Mouse (Mus musculus) lung, adult 2 months (tissue): Measurements from ENCODE around the gene Ran. TPM values are rescaled to one million over a fixed set of nuclear protein-coding genes. Genes with fewer than 3 reads are reported as not detected.

ENCODE experiments used
- DNase-seq: peaks from one replicate; pipeline ENCODE4 v3.0.0; 2022
- H3K4me1 ChIP-seq: fragments of 200-500 bp; 2 replicates; pipeline ENCODE4 v1.6.1; 2011; ENCODE audit warnings: low read length; ENCODE audit not compliant: control insufficient read depth, insufficient read depth
- H3K4me3 ChIP-seq: fragments of 200-500 bp; replicated peaks from 2 replicates; pipeline ENCODE3; 2011; ENCODE audit warnings: low read depth, mild to moderate bottlenecking, control low read depth, low read length; ENCODE audit errors: extremely low read depth
- CTCF ChIP-seq: fragments of 200-500 bp; IDR thresholded peaks from 2 replicates; pipeline ENCODE4 v1.5.1; 2011; ENCODE audit warnings: mild to moderate bottlenecking, low read length, control low read depth; ENCODE audit not compliant: insufficient read depth
- POLR2A ChIP-seq: fragments of 200-500 bp; IDR thresholded peaks from 2 replicates; pipeline ENCODE4 v1.6.1; 2011; ENCODE audit warnings: low read depth, mild to moderate bottlenecking, control low read depth, low read length, borderline replicate concordance; ENCODE audit errors: extremely low read depth
- WGBS: fragments of 180-500 bp; shearing (Covaris S2); methylation state at CpG from one replicate; pipeline ENCODE4 v1.1.7; 2018; 5-methylcytosine and 5-hydroxymethylcytosine counted together
- polyA plus RNA-seq: library from polyadenylated mRNA; depleted of rRNA; stranded (reverse); fragments of >200 nt; gene quantifications from 2 replicates; pipeline ENCODE4 v1.2.3, GENCODE M21; 2012

Ran gene
- polyA plus RNA-seq, 1 experiment = 43.2 TPM

- no peaks in the 10 kb centered on the region for H3K4me1 ChIP-seq
- DNase-seq = no peak
- WGBS = 76% methylated on average over 5 of the region's 5 CpGs
- no peak overlapping the region for H3K4me3 ChIP-seq
- TF ChIP-seq CTCF = no peak
Measured at GRCm38 (mm10) chr5:129029131-129029723, 9.4 kb downstream of the Ran start.

DNA sequence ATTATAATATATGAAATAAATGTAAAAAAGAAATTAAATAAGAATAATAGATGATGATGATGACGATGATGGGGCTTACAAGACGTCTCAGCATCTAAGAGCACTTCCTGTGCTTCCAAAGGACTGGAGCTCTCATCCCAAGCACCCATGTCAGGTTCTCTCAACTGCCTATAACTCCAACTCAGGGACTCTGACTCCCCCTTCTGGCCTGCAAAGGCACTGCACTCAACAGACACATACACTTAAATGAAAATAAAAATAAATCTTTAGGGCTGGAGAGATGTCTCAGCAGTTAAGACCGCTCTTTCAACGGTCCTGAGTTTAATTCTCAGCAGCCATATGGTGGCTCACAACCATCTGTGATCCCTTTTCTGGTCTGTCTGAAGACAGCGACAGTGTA, 16.8 kb downstream of the Ran start:
- no peak for DNase-seq
- TF ChIP-seq POLR2A = no peak
- no peak for TF ChIP-seq CTCF
- 89% methylated on average over 5 of the region's 5 CpGs for WGBS
- Histone ChIP-seq H3K4me1 (no peaks in the 10 kb centered on the region), H3K4me3 (no peak overlapping the region)

DNA sequence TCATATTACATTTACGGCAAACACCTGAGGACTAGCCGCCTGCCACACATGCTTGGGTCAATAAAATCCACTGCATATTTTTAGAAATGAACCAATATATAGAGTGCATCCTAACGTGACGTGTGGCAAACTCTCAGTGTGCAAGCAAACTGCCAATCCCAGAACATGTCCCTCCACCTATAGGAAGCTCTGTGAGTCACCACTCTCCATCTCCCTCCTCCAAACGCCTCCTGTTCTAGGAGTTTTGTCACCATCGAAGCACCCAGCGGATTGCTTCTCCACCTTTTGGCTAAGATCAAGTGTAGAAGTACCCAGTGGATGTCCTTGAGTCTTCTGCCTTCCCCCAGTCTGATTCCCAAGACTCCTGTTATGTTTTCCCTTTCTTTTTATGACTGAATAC, 17.9 kb downstream of the Ran start:
- no peak for TF ChIP-seq CTCF
- TF ChIP-seq POLR2A = no peak
- DNase-seq = no peak

DNA sequence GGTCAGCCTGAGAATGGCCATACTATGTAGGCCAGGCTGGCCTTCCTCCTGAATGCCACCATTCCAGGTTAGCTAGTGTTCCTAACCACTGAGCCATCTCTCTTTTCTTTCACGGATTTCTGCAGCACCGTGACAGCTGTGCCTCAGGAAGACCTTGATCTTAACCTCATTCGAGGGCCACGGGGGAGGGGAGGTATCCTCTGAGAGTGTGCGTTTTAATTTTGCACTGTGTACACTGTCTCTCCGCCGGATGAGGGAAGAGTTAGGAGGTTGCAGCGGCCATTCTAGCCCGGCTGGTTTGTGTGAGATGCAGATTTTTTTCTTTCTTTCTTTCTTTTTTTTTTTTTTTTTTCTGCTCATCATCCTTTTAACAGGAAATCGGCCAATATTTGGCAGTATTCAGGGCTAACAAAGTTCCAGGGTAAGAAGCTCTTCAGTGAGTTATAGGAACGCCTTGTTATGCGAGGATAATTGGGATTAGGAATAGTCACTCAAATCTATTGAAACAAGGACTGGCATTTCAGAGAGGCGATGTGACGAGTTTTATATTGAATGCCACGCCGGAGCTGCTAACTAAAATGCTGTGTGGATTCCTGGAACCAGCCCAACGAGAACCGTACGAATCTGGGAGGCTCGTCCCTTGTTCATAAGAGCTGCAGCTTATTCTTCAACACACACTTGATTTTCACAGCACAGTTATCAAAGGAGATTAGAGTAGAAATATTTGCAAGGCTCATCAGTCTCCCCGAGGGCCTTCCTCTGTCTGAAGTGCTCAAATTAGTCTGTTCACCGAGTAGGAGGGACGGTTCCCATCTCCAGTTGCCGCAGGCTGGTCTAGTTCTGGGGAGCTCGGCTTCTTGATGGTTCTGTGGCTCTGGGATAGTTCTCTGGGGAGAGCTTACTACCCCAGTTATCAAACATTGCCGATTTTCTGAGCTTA, 26.0 kb downstream of the Ran start:
- DNase-seq = no peak
- no peak for TF ChIP-seq CTCF
- TF ChIP-seq POLR2A = no peak
- 50% methylated on average over 26 of the region's 26 CpGs for WGBS

More for the DNA sequence above, 17.9 kb downstream of the Ran start:
- 75% methylated on average over 7 of the region's 7 CpGs for WGBS
- Histone ChIP-seq H3K4me1 (no peaks in the 10 kb centered on the region), H3K4me3 (no peak overlapping the region)

GRCm38 (mm10) chr5:129049372-129049771, 29.5 kb downstream of the Ran start:
- 79% methylated on average over 9 of the region's 9 CpGs for WGBS
- Histone ChIP-seq H3K4me3 (no peak overlapping the region), H3K4me1 (no peaks in the 10 kb centered on the region)
- no peak for DNase-seq
- no peak for TF ChIP-seq POLR2A
- no peak for TF ChIP-seq CTCF

More for the DNA sequence above, 26.0 kb downstream of the Ran start:
- H3K4me1 ChIP-seq = no peaks in the 10 kb centered on the region
- H3K4me3 ChIP-seq = no peak overlapping the region

DNA sequence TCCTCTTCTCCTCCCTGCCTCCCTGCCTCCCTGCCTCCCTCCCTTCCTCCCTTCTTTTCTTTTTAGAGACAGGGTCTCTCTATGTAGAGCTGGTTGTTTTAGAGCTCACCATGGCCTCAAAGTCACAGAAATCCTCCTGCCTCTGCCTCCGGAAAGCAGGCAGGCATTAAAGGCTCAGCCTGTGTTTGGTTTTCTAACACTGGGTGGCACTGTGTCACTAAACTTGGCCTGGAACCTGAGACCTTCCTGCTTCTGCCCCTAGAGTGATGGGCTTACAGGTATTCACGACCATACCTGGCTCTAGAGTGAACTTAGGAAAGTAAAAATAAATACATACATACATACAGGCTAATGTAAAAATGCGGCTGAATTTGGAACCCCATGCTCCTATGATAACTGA, 32.0 kb downstream of the Ran start:
- 73% methylated on average over 3 of the region's 3 CpGs for whole genome bisulfite sequencing
- Histone ChIP-seq H3K4me3 (no peak overlapping the region), H3K4me1 (no peaks in the 10 kb centered on the region)
- no peak for TF ChIP-seq POLR2A
- no peak for TF ChIP-seq CTCF
- DNase-seq = no peak

DNA sequence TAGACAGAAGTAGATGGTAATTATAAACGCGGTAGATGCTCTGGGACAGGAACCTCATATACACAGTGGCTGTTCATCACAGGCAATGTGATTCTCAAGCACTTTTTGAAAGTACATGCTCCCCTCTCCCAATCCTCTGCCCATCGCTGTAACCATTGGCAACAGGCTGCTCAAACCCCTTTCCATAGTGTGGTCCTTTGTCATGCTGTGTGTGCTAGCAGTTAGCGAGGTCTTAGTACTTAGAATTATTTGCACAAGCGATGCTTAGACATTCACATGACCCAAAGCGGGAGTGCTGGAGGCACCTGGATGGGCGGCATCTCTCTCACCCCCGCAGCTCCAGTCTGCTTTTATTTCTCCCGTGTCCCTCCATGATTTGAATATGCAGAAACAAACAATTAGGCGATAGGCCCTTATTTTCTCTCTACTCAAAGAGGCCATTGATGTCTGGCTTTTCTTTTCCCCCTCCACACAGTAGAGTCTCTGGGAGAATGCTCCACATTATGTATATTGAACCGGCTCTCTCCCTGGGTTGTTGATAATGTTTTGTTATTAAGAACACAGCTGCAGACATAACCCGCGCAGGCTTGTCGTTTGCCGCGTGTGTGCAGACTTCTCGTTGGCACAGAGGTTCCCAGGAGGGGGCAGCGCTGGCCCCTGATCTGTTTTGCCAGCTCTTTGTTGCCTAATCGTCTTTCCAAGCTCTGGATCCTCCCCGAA, 32.9 kb downstream of the Ran start:
- 39% methylated on average over 20 of the region's 20 CpGs for WGBS
- DNase-seq = no peak
- H3K4me3 ChIP-seq = no peak overlapping the region
- TF ChIP-seq CTCF (no peak), POLR2A (no peak)
- H3K4me1 ChIP-seq = no peaks in the 10 kb centered on the region

DNA sequence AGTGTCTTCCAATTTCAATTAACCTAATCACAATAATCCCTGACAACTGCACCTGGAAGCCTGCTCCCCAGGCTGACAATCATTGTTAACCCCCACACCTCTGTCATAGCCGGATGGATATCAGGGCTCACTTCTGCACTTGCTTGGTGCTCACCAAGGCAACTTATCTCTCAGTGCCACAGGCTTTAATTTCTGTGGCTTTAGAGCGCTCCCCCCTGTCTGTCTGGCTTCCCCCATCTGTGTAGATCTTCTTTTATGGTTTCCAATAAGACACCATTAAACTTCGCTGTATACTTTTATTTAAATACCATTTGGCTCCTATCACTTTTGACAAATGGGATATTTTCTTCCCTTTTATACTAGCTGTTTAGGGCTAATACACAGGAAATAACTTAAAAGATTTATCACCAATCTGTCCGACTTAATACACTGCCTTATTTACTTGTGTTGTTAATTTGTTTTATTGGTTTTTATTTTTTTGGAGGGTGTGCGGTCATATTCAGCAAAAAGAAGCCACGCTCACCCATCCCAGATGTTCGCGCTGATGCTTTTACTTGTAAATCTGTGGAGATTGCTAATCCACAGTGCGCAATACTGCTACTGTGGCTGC, 34.9 kb downstream of the Ran start:
- TF ChIP-seq CTCF = no peak
- TF ChIP-seq POLR2A = no peak
- 76% methylated on average over 9 of the region's 9 CpGs for WGBS
- DNase-seq = no peak
- Histone ChIP-seq H3K4me3 (no peak overlapping the region), H3K4me1 (no peaks in the 10 kb centered on the region)

DNA sequence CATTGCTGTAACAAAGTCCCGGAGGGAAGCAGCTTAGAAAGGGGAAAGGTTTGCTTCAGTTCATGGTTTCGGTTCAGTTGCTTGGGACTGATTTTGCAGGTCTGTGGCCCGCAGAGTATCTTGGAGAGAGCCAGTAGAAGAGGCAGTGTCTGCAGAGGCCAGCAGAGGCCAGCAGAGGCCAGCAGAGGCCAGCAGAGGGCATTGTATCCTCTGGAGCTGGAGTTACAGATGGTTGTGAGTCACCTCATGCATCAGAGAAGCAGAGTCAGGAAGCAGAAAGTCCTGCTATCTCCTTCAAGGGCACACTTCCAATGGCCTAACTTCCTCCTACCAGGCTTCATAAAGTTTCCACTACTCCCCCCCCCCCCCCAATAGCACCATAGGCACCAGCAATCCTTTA, 39.2 kb downstream of the Ran start:
- TF ChIP-seq POLR2A = no peak
- TF ChIP-seq CTCF = no peak
- DNase-seq = no peak
- 87% methylated on average over 3 of the region's 3 CpGs for WGBS
- no peak overlapping the region for H3K4me3 ChIP-seq
- no peaks in the 10 kb centered on the region for H3K4me1 ChIP-seq

GRCm38 (mm10) chr5:129061579-129061978, 41.7 kb downstream of the Ran start:
- TF ChIP-seq POLR2A = no peak
- TF ChIP-seq CTCF = peak; percentile 60
- peak; percentile 20 for DNase-seq
- 18% methylated on average over 13 of the region's 13 CpGs for WGBS
- Histone ChIP-seq H3K4me1 (no peaks in the 10 kb centered on the region), H3K4me3 (no peak overlapping the region)
